Comparison of ENCODE assay signal across 36 mouse cellular contexts in the genomic region with DNA sequence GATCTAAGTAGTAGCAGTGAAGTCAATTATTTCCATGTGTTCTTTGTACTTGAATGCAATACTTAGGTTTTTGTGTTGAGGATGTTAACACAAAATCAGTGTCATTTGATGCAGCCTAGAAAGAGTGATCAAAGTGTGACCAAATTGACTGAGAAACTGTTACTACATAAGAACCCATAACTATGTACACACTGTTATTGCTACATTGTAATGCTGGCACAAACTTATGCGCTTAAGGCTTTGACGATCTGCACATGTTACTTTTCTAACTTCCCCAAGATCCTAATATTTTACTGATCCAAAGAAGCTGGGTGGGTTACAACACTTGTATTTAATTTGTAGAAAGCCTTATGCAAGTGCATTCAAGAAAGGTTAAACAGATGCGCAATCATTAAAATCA. TPM values are rescaled to one million over a fixed set of nuclear protein-coding genes. Genes with fewer than 3 reads are reported as not detected.
"Had no signal": no experiment of that assay in that cellular context is flagged by ENCODE, and none has a peak within 500 bp of the region (broad histone marks: within the 10 kb centered on the region; RNA-seq: fewer than 3 reads in every experiment).

No protein-coding gene starts in this region.

- H3K9me3 ChIP-seq: limb, embryonic 10.5 days; liver, embryonic 12.5 days; liver, embryonic 13.5 days; liver, embryonic 15.5 days; lung, embryonic 15.5 days; midbrain, embryonic 15.5 days had no signal

- H3K27me3 ChIP-seq: limb, embryonic 12.5 days; limb, embryonic 13.5 days; limb, embryonic 15.5 days; liver, embryonic 12.5 days; liver, embryonic 13.5 days; liver, embryonic 15.5 days; lung, embryonic 15.5 days; megakaryocyte, embryonic 14.5 days; midbrain, embryonic 12.5 days; midbrain, embryonic 13.5 days; midbrain, embryonic 15.5 days; neural tube, embryonic 12.5 days had no signal

- H3K27ac ChIP-seq: left cerebral cortex, adult 2 months; limb, embryonic 10.5 days; limb, embryonic 12.5 days; limb, embryonic 13.5 days; limb, embryonic 15.5 days; liver, embryonic 12.5 days; liver, embryonic 13.5 days; liver, embryonic 14.5 days; liver, embryonic 15.5 days; lung, embryonic 15.5 days; macrophage; midbrain, embryonic 10.5 days; midbrain, embryonic 12.5 days; midbrain, embryonic 13.5 days; midbrain, embryonic 15.5 days; neural tube, embryonic 12.5 days had no signal

- H3K4me2 ChIP-seq: limb, embryonic 12.5 days; limb, embryonic 13.5 days; limb, embryonic 15.5 days; liver, embryonic 11.5 days; liver, embryonic 12.5 days; liver, embryonic 13.5 days; liver, embryonic 15.5 days; lung, embryonic 14.5 days; lung, embryonic 15.5 days; midbrain, embryonic 11.5 days; midbrain, embryonic 12.5 days; midbrain, embryonic 13.5 days; midbrain, embryonic 15.5 days; neural tube, embryonic 12.5 days had no signal

- DNase-seq: left cerebral cortex, postnatal 4 days; liver; liver, embryonic 13.5 days; liver, postnatal 0 days; lung, adult 18-20 months; lung, adult 2 months; lung, embryonic 14.5 days; lung, postnatal 36 days; lung, postnatal 4 days; midbrain, embryonic 14.5 days had no signal

- H3K9ac ChIP-seq: limb, embryonic 12.5 days; limb, embryonic 13.5 days; limb, embryonic 15.5 days; liver, embryonic 12.5 days; liver, embryonic 13.5 days; liver, embryonic 14.5 days; liver, embryonic 15.5 days; liver, postnatal 0 days; lung, embryonic 14.5 days; lung, embryonic 15.5 days; midbrain, embryonic 12.5 days; midbrain, embryonic 13.5 days; midbrain, embryonic 15.5 days; neural tube, embryonic 12.5 days had no signal

- H3K4me1 ChIP-seq: limb, embryonic 10.5 days; limb, embryonic 12.5 days; limb, embryonic 13.5 days; limb, embryonic 15.5 days; liver, embryonic 12.5 days; liver, embryonic 13.5 days; liver, embryonic 15.5 days; lung, embryonic 15.5 days; megakaryocyte, embryonic 14.5 days; midbrain, embryonic 10.5 days; midbrain, embryonic 12.5 days; midbrain, embryonic 13.5 days; midbrain, embryonic 15.5 days; neural tube, embryonic 12.5 days had no signal

- H3K4me3 ChIP-seq: left cerebral cortex, adult 2 months; limb, embryonic 10.5 days; limb, embryonic 12.5 days; limb, embryonic 13.5 days; limb, embryonic 15.5 days; liver, embryonic 12.5 days; liver, embryonic 13.5 days; liver, embryonic 15.5 days; lung, embryonic 15.5 days; megakaryocyte, embryonic 14.5 days; midbrain, embryonic 10.5 days; midbrain, embryonic 12.5 days; midbrain, embryonic 13.5 days; midbrain, embryonic 15.5 days; myocyte; neural tube, embryonic 12.5 days had no signal

- H3K36me3 ChIP-seq: limb, embryonic 10.5 days; limb, embryonic 12.5 days; limb, embryonic 13.5 days; limb, embryonic 15.5 days; liver, embryonic 12.5 days; liver, embryonic 13.5 days; liver, embryonic 15.5 days; lung, embryonic 15.5 days; midbrain, embryonic 10.5 days; midbrain, embryonic 12.5 days; midbrain, embryonic 13.5 days; midbrain, embryonic 15.5 days; neural tube, embryonic 12.5 days had no signal

- ATAC-seq: liver, embryonic 12.5 days; liver, postnatal 0 days; midbrain, embryonic 13.5 days; midbrain, embryonic 15.5 days; midbrain, embryonic 16.5 days had no signal

RNA-seq across cellular contexts. Expression of a gene that starts 1.4 kb away (rescaled TPM):
- polyA plus RNA-seq: limb, embryonic 10.5 days; limb, embryonic 11.5 days; limb, embryonic 12.5 days; limb, embryonic 13.5 days; limb, embryonic 14.5 days; limb, embryonic 15.5 days; liver, adult 2 months; liver, embryonic 11.5 days; liver, embryonic 12.5 days; liver, embryonic 13.5 days; liver, embryonic 14.5 days; liver, embryonic 15.5 days; liver, embryonic 16.5 days; liver, postnatal 0 days; lung, adult 2 months; lung, embryonic 14.5 days; lung, embryonic 15.5 days; macrophage; midbrain, embryonic 10.5 days; midbrain, embryonic 11.5 days; midbrain, embryonic 12.5 days; midbrain, embryonic 13.5 days; midbrain, embryonic 14.5 days; midbrain, embryonic 15.5 days; midbrain, embryonic 16.5 days; midbrain, postnatal 0 days; myocyte; neural tube, embryonic 11.5 days; neural tube, embryonic 12.5 days had no signal

RNA-seq across cellular contexts. Expression of a gene that starts 43.0 kb away (rescaled TPM):
- polyA plus RNA-seq: limb, embryonic 10.5 days; limb, embryonic 11.5 days; limb, embryonic 12.5 days; limb, embryonic 13.5 days; limb, embryonic 14.5 days; limb, embryonic 15.5 days; liver, adult 2 months; liver, embryonic 11.5 days; liver, embryonic 12.5 days; liver, embryonic 13.5 days; liver, embryonic 14.5 days; liver, embryonic 15.5 days; liver, embryonic 16.5 days; liver, postnatal 0 days; lung, adult 2 months; lung, embryonic 14.5 days; lung, embryonic 15.5 days; macrophage; midbrain, embryonic 10.5 days; midbrain, embryonic 11.5 days; midbrain, embryonic 12.5 days; midbrain, embryonic 13.5 days; midbrain, embryonic 14.5 days; midbrain, embryonic 15.5 days; midbrain, embryonic 16.5 days; midbrain, postnatal 0 days; myocyte; neural tube, embryonic 11.5 days; neural tube, embryonic 12.5 days had no signal
